Mouse (Mus musculus) embryo, embryonic 9.5 days (tissue): ENCODE measurements around the gene Ebf1.
A peak's percentile ranks its signal among the peaks of the same experiment; 100 is the strongest.

Experiments
- DNase-seq: peaks from one replicate; pipeline ENCODE4 v3.0.0-alpha.2; 2017; ENCODE audit errors: extremely low spot score

The Ebf1 gene

DNA sequence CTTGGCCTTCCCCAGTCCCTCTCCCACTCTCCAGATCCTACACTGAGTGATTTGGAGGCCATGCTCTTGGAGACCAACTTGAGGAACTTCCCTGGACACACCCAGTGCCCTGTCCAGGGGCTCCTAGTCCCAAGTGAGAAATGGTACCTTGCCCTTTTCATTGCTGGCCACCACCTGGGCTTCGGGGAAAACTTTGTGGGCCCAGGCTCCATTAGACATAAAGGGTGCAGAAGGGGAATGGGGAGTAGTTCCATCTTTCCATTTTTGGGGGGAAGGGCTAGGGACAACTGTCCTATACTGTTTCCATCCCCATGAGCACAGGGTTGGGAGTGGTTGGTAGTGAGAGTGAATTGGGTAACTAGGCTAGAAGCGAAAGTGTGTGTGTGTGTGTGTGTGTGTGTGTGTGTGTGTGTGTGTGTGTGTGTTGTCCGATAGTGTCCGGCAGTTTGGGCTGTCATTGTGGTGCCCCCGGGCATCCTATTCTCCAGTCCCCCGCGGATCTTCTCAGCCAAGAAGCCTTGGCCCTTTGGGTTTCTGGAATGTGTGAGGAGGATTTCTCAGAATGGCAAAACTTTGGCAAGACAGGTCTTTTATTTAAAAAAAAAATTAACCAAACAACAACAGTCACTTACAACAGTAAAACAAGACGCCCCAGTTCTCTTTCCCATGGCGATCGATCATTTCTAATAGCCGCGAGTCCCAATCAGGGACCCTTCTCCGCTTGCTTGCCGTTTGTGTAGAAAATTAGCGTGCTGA is 2.2 kb downstream of the Ebf1 start:
- peak; percentile 40 for DNase-seq

DNA sequence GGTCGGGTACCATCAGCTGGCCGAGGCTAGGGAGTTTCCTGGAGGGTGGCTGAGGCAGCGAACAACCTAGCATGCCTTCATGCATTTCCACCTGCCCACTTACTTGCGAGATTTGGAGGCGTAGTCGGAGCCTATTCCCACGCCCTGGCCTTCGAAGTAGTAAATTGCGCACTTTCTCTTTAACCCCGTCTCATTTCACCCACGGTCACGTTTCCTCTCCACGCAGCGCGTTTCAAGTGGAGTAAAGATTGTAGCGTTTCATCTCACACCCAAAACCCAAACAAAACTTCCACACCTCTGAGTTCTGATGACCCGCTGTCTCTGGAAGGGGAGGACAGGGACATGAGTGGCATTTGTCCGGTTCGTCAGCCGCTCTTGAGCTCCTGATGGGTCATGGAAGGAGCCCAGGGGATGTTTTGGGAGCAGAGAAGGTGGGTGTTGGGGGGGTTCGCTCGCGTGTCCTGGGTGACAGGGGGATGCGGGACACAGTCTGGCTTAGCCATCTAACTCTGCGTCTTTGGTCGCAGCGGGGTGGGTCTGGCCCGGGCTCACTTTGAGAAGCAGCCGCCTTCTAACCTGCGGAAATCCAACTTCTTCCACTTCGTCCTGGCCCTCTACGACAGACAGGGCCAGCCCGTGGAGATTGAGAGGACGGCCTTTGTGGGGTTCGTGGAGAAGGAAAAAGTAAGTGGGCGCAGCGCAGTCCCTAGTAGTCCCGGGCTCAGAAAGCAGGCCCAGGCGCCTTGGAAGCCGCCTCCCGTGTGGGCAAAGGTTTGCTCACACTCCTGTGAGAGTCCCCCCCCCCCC is 3.0 kb downstream of the Ebf1 start:
- DNase-seq, result peak; percentile 48

- no peak for DNase-seq
Observed at GRCm38 (mm10) chr11:44620694-44621446, 3.8 kb downstream of the Ebf1 start.

GRCm38 (mm10) chr11:44621615-44622014 is 4.5 kb downstream of the Ebf1 start:
- no peak for DNase-seq

GRCm38 (mm10) chr11:44622023-44622731 is 5.1 kb downstream of the Ebf1 start:
- peak; percentile 30 for DNase-seq

GRCm38 (mm10) chr11:44624564-44624963 is 7.4 kb downstream of the Ebf1 start:
- DNase-seq, result no peak

DNA sequence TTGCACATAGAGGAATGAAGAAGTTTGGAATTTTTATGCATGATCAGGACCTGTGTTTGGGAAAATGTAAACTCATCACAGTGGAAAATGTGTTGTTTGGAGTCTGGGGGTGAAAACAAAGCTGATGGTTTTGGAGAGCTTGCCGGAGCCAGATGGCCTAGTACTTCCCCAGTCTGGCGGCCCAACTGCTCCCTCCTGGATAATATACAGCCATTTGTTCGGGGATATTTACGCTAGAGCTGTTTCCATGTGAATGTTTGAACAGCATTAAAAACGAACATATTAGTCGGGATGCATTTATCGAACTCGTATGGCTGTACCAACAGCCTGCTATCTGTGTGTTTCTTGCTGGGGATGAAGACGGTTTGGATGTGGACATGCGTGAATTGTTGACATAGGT is 8.9 kb downstream of the Ebf1 start:
- no peak for DNase-seq

DNA sequence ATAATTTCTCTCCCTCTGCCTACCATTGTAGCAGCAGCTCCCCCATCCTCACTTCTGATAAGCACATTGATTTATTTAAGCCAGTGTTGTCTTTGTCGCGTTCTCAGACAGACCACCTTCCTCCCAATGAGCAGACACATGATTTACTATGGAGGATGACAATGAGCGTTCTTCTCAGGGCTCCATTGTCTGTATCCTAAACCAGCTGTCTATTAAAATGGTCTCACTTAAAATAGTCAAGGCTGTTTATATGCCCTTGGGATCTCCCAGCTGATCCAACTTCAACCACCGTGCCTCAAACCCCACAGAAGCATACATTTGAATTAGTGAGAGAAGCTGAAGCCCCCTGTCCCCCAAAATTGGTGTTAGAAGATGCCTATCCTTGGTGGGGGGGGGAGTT is 11.3 kb downstream of the Ebf1 start:
- no peak for DNase-seq

DNA sequence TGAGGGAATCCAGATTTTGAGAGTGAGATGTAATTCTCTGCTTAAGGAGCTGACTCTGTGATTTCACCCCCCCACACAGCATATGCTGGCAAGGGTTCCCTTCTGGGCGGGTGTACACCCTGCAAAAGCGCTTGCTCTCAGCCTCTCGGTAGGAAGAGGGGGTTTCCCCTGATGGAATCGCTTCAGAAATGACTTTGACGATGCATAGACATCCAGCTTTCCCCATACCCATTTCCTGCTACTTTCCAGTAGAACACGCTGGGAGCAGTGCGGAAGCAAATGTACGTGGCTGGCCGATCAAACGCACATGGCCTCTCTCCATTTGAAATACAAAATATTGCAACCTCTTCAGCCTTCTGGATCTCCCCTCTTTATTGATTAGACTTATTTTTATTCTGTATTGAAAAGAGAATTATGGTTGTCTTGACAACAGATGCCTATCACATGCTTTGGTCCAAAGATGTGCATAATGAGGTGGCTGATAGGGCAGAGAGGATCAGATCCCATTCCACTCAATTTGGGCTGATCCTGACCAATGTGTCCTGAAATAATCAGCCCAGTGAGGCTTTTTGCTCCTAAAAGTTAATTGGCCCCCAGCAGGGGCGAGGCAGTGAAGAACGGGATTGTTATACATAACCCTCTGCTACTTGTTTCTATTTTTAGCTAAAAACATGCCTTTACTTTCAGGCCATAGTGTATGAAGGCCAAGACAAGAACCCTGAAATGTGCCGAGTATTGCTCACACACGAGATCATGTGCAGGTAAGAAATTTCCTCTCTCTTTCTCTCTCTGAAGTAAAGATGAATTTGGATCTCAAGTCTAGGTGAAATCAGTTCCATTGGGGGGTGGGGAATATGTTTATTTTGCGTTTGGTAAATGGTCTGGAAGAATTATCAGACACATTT is 15.2 kb downstream of the Ebf1 start:
- no peak for DNase-seq

DNA sequence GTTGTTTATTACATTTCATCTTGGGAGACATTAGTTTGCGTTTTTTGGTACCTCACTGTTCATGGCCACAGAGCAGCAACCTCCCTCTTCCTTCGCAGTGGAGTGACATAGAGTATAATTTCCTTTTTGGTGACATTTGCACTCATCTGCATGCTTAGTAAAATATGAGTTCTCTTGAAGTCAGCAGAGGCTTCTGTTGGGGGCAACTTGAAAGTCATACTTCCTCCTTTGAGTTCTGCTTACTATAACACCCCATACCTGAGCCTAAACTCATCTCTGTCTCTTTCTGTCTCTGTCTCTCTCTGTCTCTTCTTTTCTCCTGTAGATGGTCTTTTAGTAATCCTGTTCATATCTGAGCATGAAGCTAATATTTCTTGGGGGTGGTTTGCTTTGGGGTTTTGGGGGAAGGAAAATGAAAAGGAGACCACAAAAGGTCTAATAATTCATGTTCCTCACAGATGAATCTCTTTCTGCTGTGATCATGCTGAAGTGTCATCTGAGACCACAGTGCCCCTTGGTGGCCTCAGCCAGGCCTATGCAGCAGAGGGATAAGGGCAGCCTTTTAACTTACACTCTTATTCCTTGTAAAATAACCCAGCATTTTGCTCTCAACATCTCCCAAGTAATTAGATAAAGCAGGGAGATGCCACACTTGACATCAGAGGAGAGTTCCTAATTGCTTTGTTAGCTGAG is 16.0 kb downstream of the Ebf1 start:
- DNase-seq, result no peak

DNA sequence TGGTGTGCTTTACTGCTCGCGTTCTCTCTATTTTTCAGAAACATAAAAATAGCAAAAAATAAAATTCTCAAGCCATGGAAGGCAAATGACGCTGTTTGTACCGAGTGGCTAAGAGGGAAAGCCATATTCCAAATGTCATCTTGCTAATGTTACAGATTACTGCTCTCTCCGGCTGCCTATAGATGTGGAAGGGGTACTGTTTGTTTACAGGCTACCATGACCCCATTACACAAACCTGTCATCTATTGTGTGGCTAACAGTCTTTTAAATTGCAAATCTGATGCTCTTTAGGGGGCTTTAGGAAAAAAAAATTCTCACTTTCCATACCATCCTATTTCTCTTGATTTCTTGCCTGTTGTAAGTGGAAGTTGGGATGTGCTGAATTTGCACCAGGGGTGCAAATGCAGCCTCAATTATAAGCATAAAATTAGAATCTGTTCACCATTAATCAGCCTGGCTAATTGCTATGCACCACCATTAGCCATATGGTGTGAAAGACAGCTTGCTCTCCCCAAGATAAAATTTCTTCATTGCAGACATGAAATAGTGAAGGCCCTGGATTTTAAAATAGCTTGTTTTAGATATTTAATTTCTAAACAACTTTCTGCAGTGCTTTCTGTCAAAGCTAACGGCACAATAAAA is 17.6 kb downstream of the Ebf1 start:
- no peak for DNase-seq

DNA sequence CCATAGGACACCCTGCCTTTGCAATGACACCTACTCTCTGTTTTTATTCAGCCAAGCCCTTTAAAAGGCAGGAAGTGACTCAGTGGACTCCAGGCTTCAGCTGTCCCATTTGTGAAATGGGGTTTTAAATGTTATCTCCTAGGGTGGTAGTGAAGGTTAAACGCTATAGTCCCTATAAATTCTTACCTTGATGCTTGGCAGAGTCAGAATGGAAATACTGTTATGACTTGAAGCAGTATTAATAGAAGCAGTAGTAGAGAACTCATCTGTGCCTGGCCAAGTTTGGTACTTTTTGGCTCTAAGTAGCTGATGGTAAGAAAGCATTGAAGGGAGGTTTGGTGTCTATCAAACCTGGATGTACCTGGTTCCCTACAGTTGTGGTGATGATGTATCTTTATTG is 19.1 kb downstream of the Ebf1 start:
- DNase-seq, result no peak

DNA sequence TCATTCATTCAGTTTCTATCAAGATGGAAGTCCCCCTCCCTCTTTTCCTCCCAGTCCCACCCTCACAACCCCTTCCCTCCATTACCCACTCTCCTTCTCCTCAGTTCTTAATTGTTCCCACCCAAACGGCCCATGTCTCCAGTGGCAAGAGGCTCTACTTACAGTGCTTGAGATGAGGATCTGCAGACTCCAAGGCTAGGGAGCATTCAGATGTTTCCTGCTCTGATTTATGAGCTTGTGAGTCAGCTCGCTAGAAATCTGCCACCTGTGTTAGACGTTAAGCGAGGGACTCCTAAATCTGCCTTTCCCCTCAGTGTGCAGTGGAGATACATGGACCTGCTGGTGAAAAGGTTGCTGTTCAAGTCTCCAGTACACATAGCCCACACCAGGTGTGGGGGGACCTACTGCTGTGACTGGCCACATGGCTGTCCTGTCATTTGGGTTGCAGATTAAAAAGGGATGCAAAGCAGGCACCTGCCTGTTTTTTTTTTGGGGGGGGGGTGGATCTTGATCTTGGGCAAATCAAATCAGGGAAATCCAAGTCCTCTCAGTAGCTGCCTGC is 21.2 kb downstream of the Ebf1 start:
- DNase-seq, result no peak

DNA sequence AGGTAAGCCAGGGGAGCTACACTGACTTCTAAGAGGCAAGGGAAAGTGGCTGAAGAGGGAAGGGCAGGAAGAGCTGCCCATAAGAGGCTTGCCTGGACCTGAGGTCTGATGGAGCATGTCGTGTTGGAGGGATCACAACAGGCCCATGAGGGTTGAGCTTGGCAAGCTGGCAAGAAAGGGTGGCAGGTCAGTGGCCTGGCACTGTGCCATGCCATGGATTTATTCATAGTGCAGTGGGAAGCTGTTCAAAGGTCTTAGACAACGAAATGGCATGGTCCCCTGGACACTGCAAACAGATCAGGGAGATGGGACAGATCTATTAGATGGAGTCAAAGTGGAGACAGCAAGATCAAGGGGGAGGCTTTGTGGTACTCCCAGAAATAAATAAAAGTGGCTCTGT is 24.4 kb downstream of the Ebf1 start:
- DNase-seq, result no peak

GRCm38 (mm10) chr11:44654340-44655019 is 37.4 kb downstream of the Ebf1 start:
- DNase-seq, result no peak

DNA sequence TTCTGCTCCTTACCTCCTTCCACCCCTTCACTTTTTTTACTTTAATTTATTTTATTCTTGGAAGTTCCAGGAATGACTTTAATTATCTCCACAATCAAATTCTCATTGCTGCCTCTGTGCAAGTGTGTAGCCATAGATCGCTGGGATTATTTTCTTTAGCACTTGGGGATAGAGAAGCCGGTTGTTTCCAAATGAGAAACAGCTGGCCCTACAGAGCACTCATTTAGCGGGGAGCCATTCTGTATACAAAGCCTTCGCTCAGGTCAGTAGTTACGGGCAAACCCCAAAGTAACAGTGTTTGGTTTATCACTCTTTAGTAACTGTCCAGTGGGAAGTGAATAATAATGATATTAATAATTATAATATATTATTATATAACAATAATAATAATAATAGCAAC is 38.4 kb downstream of the Ebf1 start:
- no peak for DNase-seq

- DNase-seq, result no peak
Observed at GRCm38 (mm10) chr11:44656916-44657315, 39.8 kb downstream of the Ebf1 start.

DNA sequence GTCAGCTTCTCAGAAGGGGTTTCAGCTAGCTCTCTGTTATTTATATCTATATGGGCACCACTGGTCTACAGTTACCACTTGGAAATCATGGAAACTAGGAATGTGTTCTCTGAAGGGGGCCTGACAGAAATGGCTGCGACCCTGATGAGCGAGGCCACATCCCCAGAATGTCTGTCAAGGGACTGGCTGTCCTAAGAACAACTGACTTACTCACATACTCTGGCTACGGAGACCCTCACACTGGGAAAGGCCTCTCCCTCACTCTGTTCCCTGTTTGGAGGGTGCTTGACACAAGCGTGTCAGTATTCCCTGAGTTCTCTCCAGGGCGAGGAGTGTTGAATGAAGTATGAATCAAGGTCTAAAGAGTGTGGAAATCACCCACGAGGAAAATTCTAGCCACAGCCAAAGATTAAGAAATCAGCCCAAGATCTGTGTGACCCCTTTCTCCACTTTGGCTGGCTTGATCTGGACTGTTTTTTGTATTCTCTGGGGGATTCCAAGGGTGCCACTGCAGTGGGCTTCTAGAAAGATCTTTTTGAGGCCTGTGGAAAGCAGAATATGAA is 40.8 kb downstream of the Ebf1 start:
- DNase-seq, result no peak
